Mouse (Mus musculus): Measurements from ENCODE around the gene Tnxb. TPM values are rescaled to one million over a fixed set of nuclear protein-coding genes. Genes with fewer than 3 reads are reported as not detected.
A peak's percentile ranks its signal among the peaks of the same experiment; 100 is the strongest.

Gene Tnxb
- total RNA-seq, 2 experiments from 2014 or later: 30.7 to 41.6 TPM

GRCm38 (mm10) chr17:34630761-34631301 lies 39.5 kb upstream of the Tnxb start:
- DNase-seq: peak; percentile 31
- intact Hi-C loops (cut with DNase I): no loop called here
- Histone ChIP-seq H3K27ac (no peak overlapping the region), H3K4me3 (peak overlapping the region; percentile 94)
- TF ChIP-seq CTCF (IDR thresholded peaks at IDR 0.05): no peak

- peak; percentile 33 for DNase-seq
- intact Hi-C loops (cut with DNase I): no loop called here
These were observed 38.7 kb upstream of the Tnxb start for GRCm38 (mm10) chr17:34631647-34632046.

GRCm38 (mm10) chr17:34632261-34632691 lies 38.1 kb upstream of the Tnxb start:
- peak; percentile 83 for DNase-seq
- TF ChIP-seq CTCF (IDR thresholded peaks at IDR 0.05): no peak
- peak overlapping the region; percentile 73 for H3K4me3 ChIP-seq
- intact Hi-C loops (cut with DNase I): no loop called here
- peak overlapping the region; percentile 69 for H3K27ac ChIP-seq

More at GRCm38 (mm10) chr17:34631647-34632046, 38.7 kb upstream of the Tnxb start:
- Histone ChIP-seq H3K27ac (peak overlapping the region; percentile 69), H3K4me3 (peak overlapping the region; percentile 73)
- no peak for TF ChIP-seq CTCF (IDR thresholded peaks at IDR 0.05)

GRCm38 (mm10) chr17:34635671-34636070 lies 34.7 kb upstream of the Tnxb start:
- TF ChIP-seq CTCF (IDR thresholded peaks at IDR 0.05): no peak
- Histone ChIP-seq H3K4me3 (no peak overlapping the region), H3K27ac (no peak overlapping the region)
- intact Hi-C loops (cut with DNase I): no loop called here
- no peak for DNase-seq

- peak; percentile 9 for DNase-seq
- intact Hi-C loops (cut with DNase I): no loop called here
- H3K27ac ChIP-seq: no peak overlapping the region
- no peak for TF ChIP-seq CTCF (IDR thresholded peaks at IDR 0.05)
- H3K4me3 ChIP-seq: no peak overlapping the region
These were observed 32.9 kb upstream of the Tnxb start for GRCm38 (mm10) chr17:34637459-34637858.

GRCm38 (mm10) chr17:34639461-34640255 lies 30.7 kb upstream of the Tnxb start:
- no peak for TF ChIP-seq CTCF (IDR thresholded peaks at IDR 0.05)
- intact Hi-C loops (cut with DNase I): loop anchor here (10.0 kb wide), 1 partner anchor 195 kb away; the partner anchor contains the start of genes Dxo and Stk19
- Histone ChIP-seq H3K27ac (peak overlapping the region; percentile 38; the same call in 1 of the 2 replicates), H3K4me3 (no peak overlapping the region)
- peak; percentile 14 for DNase-seq

GRCm38 (mm10) chr17:34640778-34641601 lies 29.3 kb upstream of the Tnxb start:
- peak; percentile 30 for DNase-seq
- intact Hi-C loops (cut with DNase I): loop anchor here (10.0 kb wide), 1 partner anchor 194 kb away; the partner anchor contains the start of genes Dxo and Stk19
- H3K27ac ChIP-seq: peak overlapping the region; percentile 73
- TF ChIP-seq CTCF (IDR thresholded peaks at IDR 0.05): peak; percentile 18; the same call in 1 of the 2 replicates
- H3K4me3 ChIP-seq: no peak overlapping the region

- DNase-seq: no peak
- intact Hi-C loops (cut with DNase I): loop anchor here (10.0 kb wide), 1 partner anchor 193 kb away; the partner anchor contains the start of genes Dxo and Stk19
- peak overlapping the region; percentile 73; the same call in 1 of the 2 replicates for H3K27ac ChIP-seq
- H3K4me3 ChIP-seq: no peak overlapping the region
- no peak for TF ChIP-seq CTCF (IDR thresholded peaks at IDR 0.05)
These were observed 28.4 kb upstream of the Tnxb start for GRCm38 (mm10) chr17:34641945-34642344.

GRCm38 (mm10) chr17:34643379-34643778 lies 27.0 kb upstream of the Tnxb start:
- TF ChIP-seq CTCF (IDR thresholded peaks at IDR 0.05): no peak
- intact Hi-C loops (cut with DNase I): loop anchor here (10.0 kb wide), 1 partner anchor 191 kb away; the partner anchor contains the start of genes Dxo and Stk19
- DNase-seq: no peak
- Histone ChIP-seq H3K4me3 (no peak overlapping the region), H3K27ac (no peak overlapping the region)

- H3K4me3 ChIP-seq: peak overlapping the region; percentile 94; the same call in 1 of the 2 replicates
- intact Hi-C loops (cut with DNase I): loop anchor here (10.0 kb wide), 1 partner anchor 191 kb away; the partner anchor contains the start of genes Dxo and Stk19
- DNase-seq: peak; percentile 19
- TF ChIP-seq CTCF (IDR thresholded peaks at IDR 0.05): no peak
- no peak overlapping the region for H3K27ac ChIP-seq
These were observed 26.4 kb upstream of the Tnxb start for GRCm38 (mm10) chr17:34643944-34644343.

- peak within 1 kb of the TSS; percentile 91 for H3K27ac ChIP-seq
These were observed 25.7 kb upstream of the Tnxb start, which contains the start of gene Fkbpl for GRCm38 (mm10) chr17:34644608-34645007. Gene Fkbpl, plus strand, starts transcription at chr17:34644764.

More at GRCm38 (mm10) chr17:34644608-34645007, 25.7 kb upstream of the Tnxb start, which contains the start of gene Fkbpl:
- no peak for TF ChIP-seq CTCF (IDR thresholded peaks at IDR 0.05)
- peak; percentile 96 for DNase-seq
- peak within 1 kb of the TSS; percentile 94 for H3K4me3 ChIP-seq
- intact Hi-C loops (cut with DNase I): loop anchor here (10.0 kb wide), 1 partner anchor 190 kb away; the partner anchor contains the start of genes Dxo and Stk19

Data from gastrocnemius, adult 2 months (tissue).